Mouse (Mus musculus): ENCODE data around the gene Elp5.

DNA sequence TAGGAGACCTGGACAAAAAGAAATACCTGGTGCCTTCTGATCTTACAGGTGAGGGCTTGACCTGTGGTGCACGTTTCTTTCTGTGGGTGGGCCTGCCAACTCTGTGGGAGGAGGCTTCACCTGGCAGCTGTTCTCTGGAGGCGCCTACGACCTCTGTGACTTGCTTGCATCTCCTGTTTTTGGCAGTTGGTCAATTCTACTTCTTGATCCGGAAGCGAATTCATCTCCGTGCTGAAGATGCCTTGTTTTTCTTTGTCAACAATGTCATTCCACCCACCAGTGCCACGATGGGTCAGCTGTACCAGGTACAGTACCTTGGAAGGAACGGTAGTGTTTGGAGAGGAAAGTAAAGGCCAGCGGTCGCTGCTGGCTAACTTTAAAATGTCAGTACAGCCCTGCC lies 10.1 kb upstream of the Elp5 start:
- TF ChIP-seq POLR2A (IDR thresholded peaks at IDR 0.05; ENCODE audit: insufficient read depth, low read depth, low read length) (no peak), CTCF (IDR thresholded peaks at IDR 0.05; ENCODE audit: insufficient read depth, low read depth, low read length) (no peak)
